8 mouse cellular contexts compared by ENCODE assay signal in genomic region chr2:152830021-152830921, GRCm38 (mm10). TPM values are rescaled to one million over a fixed set of nuclear protein-coding genes. Genes with fewer than 3 reads are reported as not detected.
A peak's percentile ranks its signal among the peaks of the same experiment; 100 is the strongest.
DNase-seq lines count a peak whose midpoint lies in the region; ATAC-seq and TF ChIP-seq lines count a peak whose summit lies in the region.

No protein-coding gene starts in this region.

- H3K4me1 ChIP-seq in ES-E14 (ENCODE audit: control insufficient read depth in 2 of 2, insufficient read depth in 2 of 2, low read length in 2 of 2, poor library complexity in 1 of 2) = peaks cover 4 to 18% of the 10 kb centered on the region in 2 experiments
- peaks cover 45% of the 10 kb centered on the region for H3K4me1 ChIP-seq in forebrain, embryonic 14.5 days (ENCODE audit: control insufficient read depth, insufficient read depth, low read length)
- H3K4me1 ChIP-seq in neural tube, embryonic 14.5 days (ENCODE audit: control insufficient read depth, insufficient read depth, low read length) = peaks cover 43% of the 10 kb centered on the region
- H3K4me1 ChIP-seq in testis, adult 2 months (ENCODE audit: control insufficient read depth, insufficient read depth, low read length) = peaks cover 7% of the 10 kb centered on the region

- in situ Hi-C loops in ES-E14 (cut with MboI; ENCODE audit: low sequenced_read_pairs in 2 of 2, unreplicated experiment in 2 of 2) = loop anchor here (5.0 to 10.0 kb wide), 2 partner anchors 143 to 145 kb away; partner anchors contain the start of gene Mcts2 (in 2 of the 2)

- peak overlapping the region; percentile 78 to 88 for H3K4me3 ChIP-seq in ES-E14 (ENCODE audit: insufficient read depth in 1 of 2, low read depth in 1 of 2, low read length in 2 of 2, poor library complexity in 1 of 2, severe bottlenecking in 1 of 2)
- peak overlapping the region; percentile 85 for H3K4me3 ChIP-seq in forebrain, embryonic 14.5 days (ENCODE audit: low read depth, low read length)
- peak overlapping the region; percentile 60 for H3K4me3 ChIP-seq in neural tube, embryonic 14.5 days (ENCODE audit: low read depth, low read length)
- peak overlapping the region; percentile 97 for H3K4me3 ChIP-seq in testis, adult 2 months (ENCODE audit: control insufficient read depth, low read depth, low read length)

- H3K27me3 ChIP-seq in forebrain, embryonic 14.5 days (replicated peaks; ENCODE audit: control insufficient read depth, insufficient read depth, low read length) = no peaks in the 10 kb centered on the region
- no peaks in the 10 kb centered on the region for H3K27me3 ChIP-seq in neural tube, embryonic 14.5 days (ENCODE audit: control insufficient read depth, insufficient read depth, low read length)
- H3K27me3 ChIP-seq in testis, adult 2 months (ENCODE audit: control insufficient read depth, insufficient read depth, low read length) = no peaks in the 10 kb centered on the region

- H3K4me2 ChIP-seq in forebrain, embryonic 14.5 days (ENCODE audit: low read length) = peak overlapping the region; percentile 80
- H3K4me2 ChIP-seq in neural tube, embryonic 14.5 days (ENCODE audit: low read depth, low read length) = peak overlapping the region; percentile 91

- 2% methylated on average over 31 of the region's 31 CpGs for WGBS in forebrain, embryonic 14.5 days
- WGBS in neural tube, embryonic 14.5 days = under 1% methylated on average over 31 of the region's 31 CpGs

- no peaks in the 10 kb centered on the region for H3K9me3 ChIP-seq in ES-E14 (ENCODE audit: control insufficient read depth, insufficient read depth, low read depth, low read length)
- H3K9me3 ChIP-seq in forebrain, embryonic 14.5 days (replicated peaks; ENCODE audit: control insufficient read depth, low read length) = no peaks in the 10 kb centered on the region
- no peaks in the 10 kb centered on the region for H3K9me3 ChIP-seq in neural tube, embryonic 14.5 days (ENCODE audit: control insufficient read depth, low read length)

- peak; percentile 87 for DNase-seq in ES-E14 (ENCODE audit: low read depth, low spot score)
- DNase-seq in cerebellum, adult 11 months = peak; percentile 83
- DNase-seq in forebrain, embryonic 14.5 days (ENCODE audit: low spot score) = peak; percentile 95
- DNase-seq in heart, postnatal 14 days = peak; percentile 94 to 96
- DNase-seq in layer of hippocampus, adult 11-12 months (ENCODE audit: low spot score) = peak; percentile 91
- peak; percentile 95 to 97 for DNase-seq in lung, adult 18-20 months

- no peak; the same call in 1 of the 2 replicates for TF ChIP-seq CTCF in testis, adult 2 months (IDR thresholded peaks at IDR 0.05; ENCODE audit: control insufficient read depth, insufficient read depth, insufficient replicate concordance, low read depth, low read length)

- intact Hi-C loops in heart, postnatal 14 days (cut with DNase I) = loop anchor here (1.0 to 5.0 kb wide), 2 partner anchors 45 to 213 kb away; no protein-coding TSS in a partner anchor

- ATAC-seq in forebrain, embryonic 14.5 days = peak; percentile 84
- ATAC-seq in neural tube, embryonic 14.5 days (ENCODE audit: low read depth) = peak; percentile 81

- peak overlapping the region; percentile 93 for H3K27ac ChIP-seq in ES-E14 (ENCODE audit: insufficient read depth, low read depth, low read length, poor library complexity, severe bottlenecking)
- peak overlapping the region; percentile 99 for H3K27ac ChIP-seq in forebrain, embryonic 14.5 days (ENCODE audit: low read depth, low read length)
- peak overlapping the region; percentile 94 for H3K27ac ChIP-seq in neural tube, embryonic 14.5 days (ENCODE audit: low read depth, low read length)
- H3K27ac ChIP-seq in testis, adult 2 months (ENCODE audit: control insufficient read depth, insufficient read depth, low read depth, low read length) = peak overlapping the region; percentile 83

- TF ChIP-seq POLR2A in testis, adult 2 months (IDR thresholded peaks at IDR 0.05; ENCODE audit: control insufficient read depth, low read depth, low read length) = peak; percentile 63

- H3K36me3 ChIP-seq in ES-E14 (ENCODE audit: control insufficient read depth, insufficient read depth, low read length, poor library complexity, severe bottlenecking) = no peaks in the 10 kb centered on the region
- H3K36me3 ChIP-seq in forebrain, embryonic 14.5 days (ENCODE audit: control insufficient read depth, insufficient read depth, low read length) = peaks cover 13% of the 10 kb centered on the region
- no peaks in the 10 kb centered on the region for H3K36me3 ChIP-seq in neural tube, embryonic 14.5 days (ENCODE audit: control insufficient read depth, insufficient read depth, low read length)
- H3K36me3 ChIP-seq in testis, adult 2 months (ENCODE audit: control insufficient read depth, insufficient read depth, low read length) = peaks cover 1% of the 10 kb centered on the region

- peak overlapping the region; percentile 87 for H3K9ac ChIP-seq in ES-E14 (ENCODE audit: insufficient read depth, low read depth, low read length, poor library complexity, severe bottlenecking)
- H3K9ac ChIP-seq in forebrain, embryonic 14.5 days (ENCODE audit: low read length) = peak overlapping the region; percentile 97
- H3K9ac ChIP-seq in neural tube, embryonic 14.5 days (replicated peaks; ENCODE audit: low read depth, low read length) = peak overlapping the region; percentile 83

TF ChIP-seq in ES-E14, 5 proteins besides CTCF, POLR2A, EP300 and RAD21:
- TF ChIP-seq MAFK (IDR thresholded peaks at IDR 0.05; ENCODE audit: insufficient read depth, low read depth, low read length) (0 out of 2 replicates have a peak, but pooled peaks have one; percentile 14), ZNF384 (IDR thresholded peaks at IDR 0.05; ENCODE audit: low read depth, low read length) (peak; percentile 90), CHD2 (IDR thresholded peaks at IDR 0.05; ENCODE audit: low read depth, low read length) (no peak)
TF ChIP-seq in ES-E14: peak in this region for 2.

RNA-seq across cellular contexts. Expression of gene Bcl2l1, which starts 1.3 kb away (rescaled TPM):
- total RNA-seq in ES-E14 (2012; rRNA removed) = 24.9 and 34.9 TPM in 2 replicates
- 179 and 189 TPM in 2 replicates for polyA plus RNA-seq in forebrain, embryonic 14.5 days (2014; fragmentation: Nextera tagmentation; extraction: Ambion mirVana)
- total RNA-seq in heart, postnatal 14 days (2021) = 10 to 100 TPM; 79.8 to 92.2 TPM
- polyA plus RNA-seq in neural tube, embryonic 14.5 days (2014; fragmentation: Nextera tagmentation; extraction: Ambion mirVana) = 142 and 159 TPM in 2 replicates
- 74.9 and 80.8 TPM in 2 replicates for polyA plus RNA-seq in testis, adult 2 months (2012; rRNA removed)

RNA-seq across cellular contexts. Expression of gene Tpx2, which starts 17.5 kb away (rescaled TPM):
- total RNA-seq in ES-E14 (2012; rRNA removed) = 63.2 and 77.8 TPM in 2 replicates
- 70.1 and 81.5 TPM in 2 replicates for polyA plus RNA-seq in forebrain, embryonic 14.5 days (2014; fragmentation: Nextera tagmentation; extraction: Ambion mirVana)
- 1 to 10 TPM; 4.4 to 8.5 TPM for total RNA-seq in heart, postnatal 14 days (2021)
- 7.5 and 12.6 TPM in 2 replicates for polyA plus RNA-seq in neural tube, embryonic 14.5 days (2014; fragmentation: Nextera tagmentation; extraction: Ambion mirVana)
- 8.2 and 9.0 TPM in 2 replicates for polyA plus RNA-seq in testis, adult 2 months (2012; rRNA removed)

Comparison
In these comparisons a context has a peak if more than half of its experiments do, and no peak if none do; other contexts are left out.
1. Peak in every context shown above with its lines: DNase-seq, ATAC-seq, H3K4me3 ChIP-seq and H3K27ac ChIP-seq.